Mouse (Mus musculus) gastrocnemius, postnatal 36 days (tissue): ENCODE measurements around the gene Tnfrsf14. TPM values are rescaled to one million over a fixed set of nuclear protein-coding genes. Genes with fewer than 3 reads are reported as not detected.

ENCODE experiments used
- DNase-seq, 2 experiments: peaks; one replicate each; pipeline ENCODE4 v3.0.0; 2022
- intact Hi-C: fragments of 180-260 bp; cut with DNase I; formaldehyde crosslinking; loops from one replicate; pipeline ENCODE4 v1.15.1; 2025
- long read RNA-seq, 2 experiments: library from polyadenylated mRNA; stranded (forward); transcript quantifications; one replicate each; pipeline ENCODE4 v2.0.0; 2021
- total RNA-seq, 2 experiments: library from RNA; stranded (reverse); gene quantifications; 2 replicates each; pipeline ENCODE4 v1.2.3; 2021

The Tnfrsf14 gene
- 1 to 10 TPM; 1.4 to 1.6 TPM for total RNA-seq
- long read RNA-seq, experiment 1 = 0 reads
- long read RNA-seq, experiment 2 = 0 reads

GRCm38 (mm10) chr4:154928395-154929087 is at the start of gene Tnfrsf14:
Gene Tnfrsf14 (minus strand): TSS chr4:154928563.
- intact Hi-C loops = no loop called here
- no peak for DNase-seq

- intact Hi-C loops = no loop called here
- DNase-seq = peak; percentile 62 to 65
Measured at GRCm38 (mm10) chr4:154974163-154974611, 45.8 kb upstream of the Tnfrsf14 start.

- no peak for DNase-seq
Measured at GRCm38 (mm10) chr4:154972546-154972945, 44.2 kb upstream of the Tnfrsf14 start.

GRCm38 (mm10) chr4:154967173-154967572 is 38.8 kb upstream of the Tnfrsf14 start:
- DNase-seq = no peak
- intact Hi-C loops = no loop called here

More at GRCm38 (mm10) chr4:154972546-154972945, 44.2 kb upstream of the Tnfrsf14 start:
- intact Hi-C loops = no loop called here

- DNase-seq = peak in 1 of 2 experiments; percentile 45
- intact Hi-C loops = no loop called here
Measured at GRCm38 (mm10) chr4:154965856-154966255, 37.5 kb upstream of the Tnfrsf14 start.

- DNase-seq = no peak
- intact Hi-C loops = no loop called here
Measured at GRCm38 (mm10) chr4:154964581-154965235, 36.3 kb upstream of the Tnfrsf14 start.

GRCm38 (mm10) chr4:154963901-154964580 is 35.7 kb upstream of the Tnfrsf14 start, which contains the start of gene Pank4:
Gene Pank4 (plus strand): TSS chr4:154964123.
- intact Hi-C loops = loop anchor here (2.0 kb wide), 1 partner anchor 19 kb away; no protein-coding TSS in a partner anchor
- peak; percentile 84 to 90 for DNase-seq

GRCm38 (mm10) chr4:154963190-154963836 is 35.0 kb upstream of the Tnfrsf14 start:
- intact Hi-C loops = loop anchor here (2.0 kb wide), 1 partner anchor 19 kb away; no protein-coding TSS in a partner anchor
- no peak for DNase-seq

GRCm38 (mm10) chr4:154962683-154963082 is 34.3 kb upstream of the Tnfrsf14 start:
- intact Hi-C loops = loop anchor here (2.0 kb wide), 1 partner anchor 18 kb away; no protein-coding TSS in a partner anchor
- DNase-seq = no peak

GRCm38 (mm10) chr4:154961911-154962310 is 33.5 kb upstream of the Tnfrsf14 start:
- intact Hi-C loops = loop anchor here (2.0 kb wide), 1 partner anchor 17 kb away; no protein-coding TSS in a partner anchor
- no peak for DNase-seq

- intact Hi-C loops = no loop called here
Measured at GRCm38 (mm10) chr4:154961226-154961738, 32.9 kb upstream of the Tnfrsf14 start.

GRCm38 (mm10) chr4:154960690-154961225 is 32.4 kb upstream of the Tnfrsf14 start, which contains the start of gene Hes5:
Gene Hes5 (plus strand): TSS chr4:154960923.
- intact Hi-C loops = no loop called here
- DNase-seq = no peak

More at GRCm38 (mm10) chr4:154961226-154961738, 32.9 kb upstream of the Tnfrsf14 start:
- no peak for DNase-seq

- DNase-seq = no peak
- intact Hi-C loops = no loop called here
Measured at GRCm38 (mm10) chr4:154960021-154960689, 31.8 kb upstream of the Tnfrsf14 start.

GRCm38 (mm10) chr4:154958621-154959020 is 30.3 kb upstream of the Tnfrsf14 start:
- no peak for DNase-seq
- intact Hi-C loops = no loop called here

GRCm38 (mm10) chr4:154958171-154958570 is 29.8 kb upstream of the Tnfrsf14 start:
- DNase-seq = no peak
- intact Hi-C loops = no loop called here

- intact Hi-C loops = no loop called here
- DNase-seq = no peak
Measured at GRCm38 (mm10) chr4:154957289-154957993, 29.1 kb upstream of the Tnfrsf14 start.

- no peak for DNase-seq
Measured at GRCm38 (mm10) chr4:154956604-154957003, 28.2 kb upstream of the Tnfrsf14 start.

GRCm38 (mm10) chr4:154952461-154953241 is 24.3 kb upstream of the Tnfrsf14 start:
- DNase-seq = no peak
- intact Hi-C loops = loop anchor here (5.0 kb wide), 1 partner anchor 40 kb away; no protein-coding TSS in a partner anchor

More at GRCm38 (mm10) chr4:154956604-154957003, 28.2 kb upstream of the Tnfrsf14 start:
- intact Hi-C loops = no loop called here
